Mouse (Mus musculus) stomach, postnatal 0 days (tissue): Measurements from ENCODE around the gene Farp1. TPM values are rescaled to one million over a fixed set of nuclear protein-coding genes. Genes with fewer than 3 reads are reported as not detected.

Source experiments
- ATAC-seq: fragments of 200-750 bp; cut with Nextera tagmentation; 2 replicates; pipeline ENCODE4 v1.8.0; 2017; ENCODE audit not compliant: low FRiP score, low TSS enrichment
- DNase-seq: peaks from one replicate; pipeline ENCODE4 v3.0.0-alpha.2; 2016; ENCODE audit warnings: low spot score
- H3K27ac ChIP-seq: fragments of 300-500 bp; sonication (generic); replicated peaks from 2 replicates; pipeline ENCODE4 v1.5.1; 2014; ENCODE audit warnings: mild to moderate bottlenecking, control low read depth
- H3K27me3 ChIP-seq: fragments of 300-500 bp; sonication (generic); 2 replicates; pipeline ENCODE4 v1.6.1; 2014; ENCODE audit warnings: low read length; ENCODE audit not compliant: control insufficient read depth, insufficient read depth
- H3K36me3 ChIP-seq: fragments of 300-500 bp; sonication (generic); 2 replicates; pipeline ENCODE4 v1.6.1; 2014; ENCODE audit warnings: low read length, mixed read lengths; ENCODE audit not compliant: control insufficient read depth, insufficient read depth
- H3K4me1 ChIP-seq: fragments of 300-500 bp; sonication (generic); replicated peaks from 2 replicates; pipeline ENCODE4 v1.6.1; 2014; ENCODE audit warnings: antibody characterized with exemption; ENCODE audit not compliant: control insufficient read depth, insufficient read depth
- H3K4me2 ChIP-seq: fragments of 300-500 bp; sonication (generic); replicated peaks from 2 replicates; pipeline ENCODE4 v1.6.1; 2014; ENCODE audit warnings: low read depth, mild to moderate bottlenecking, control low read depth, moderate library complexity
- H3K4me3 ChIP-seq: fragments of 300-500 bp; sonication (generic); 2 replicates; pipeline ENCODE4 v1.5.1; 2014; ENCODE audit warnings: low read depth, low read length, control low read depth
- H3K9ac ChIP-seq: fragments of 300-500 bp; sonication (generic); 2 replicates; pipeline ENCODE4 v1.6.1; 2014; ENCODE audit warnings: mild to moderate bottlenecking, low read length, control low read depth, mixed read lengths
- H3K9me3 ChIP-seq: fragments of 300-500 bp; sonication (generic); 2 replicates; pipeline ENCODE4 v1.6.1; 2016; ENCODE audit warnings: low read length; ENCODE audit not compliant: control insufficient read depth
- CTCF ChIP-seq: IDR thresholded peaks from 2 replicates; pipeline ENCODE4 v1.5.1; 2016; ENCODE audit warnings: antibody characterized with exemption, low read depth, mild to moderate bottlenecking, moderate library complexity
- EP300 ChIP-seq: optimal IDR thresholded peaks from 2 replicates; pipeline ENCODE3; 2016; ENCODE audit warnings: antibody characterized with exemption
- WGBS: fragments of 180-500 bp; shearing (Covaris S2); extraction: QIAGEN DNeasy Blood & Tissue Kit; methylation state at CpG from one replicate; pipeline ENCODE4 v1.1.7; 2014; 5-methylcytosine and 5-hydroxymethylcytosine counted together
- polyA plus RNA-seq: library from polyadenylated mRNA; unstranded; fragments of >200 nt; fragmentation: Nextera tagmentation; extraction: Ambion mirVana; gene quantifications from 2 replicates; pipeline ENCODE4 v1.2.1, GENCODE M21; 2015

The Farp1 gene
- polyA plus RNA-seq, 1 experiment from 2014 or later: 4.6 TPM

DNA sequence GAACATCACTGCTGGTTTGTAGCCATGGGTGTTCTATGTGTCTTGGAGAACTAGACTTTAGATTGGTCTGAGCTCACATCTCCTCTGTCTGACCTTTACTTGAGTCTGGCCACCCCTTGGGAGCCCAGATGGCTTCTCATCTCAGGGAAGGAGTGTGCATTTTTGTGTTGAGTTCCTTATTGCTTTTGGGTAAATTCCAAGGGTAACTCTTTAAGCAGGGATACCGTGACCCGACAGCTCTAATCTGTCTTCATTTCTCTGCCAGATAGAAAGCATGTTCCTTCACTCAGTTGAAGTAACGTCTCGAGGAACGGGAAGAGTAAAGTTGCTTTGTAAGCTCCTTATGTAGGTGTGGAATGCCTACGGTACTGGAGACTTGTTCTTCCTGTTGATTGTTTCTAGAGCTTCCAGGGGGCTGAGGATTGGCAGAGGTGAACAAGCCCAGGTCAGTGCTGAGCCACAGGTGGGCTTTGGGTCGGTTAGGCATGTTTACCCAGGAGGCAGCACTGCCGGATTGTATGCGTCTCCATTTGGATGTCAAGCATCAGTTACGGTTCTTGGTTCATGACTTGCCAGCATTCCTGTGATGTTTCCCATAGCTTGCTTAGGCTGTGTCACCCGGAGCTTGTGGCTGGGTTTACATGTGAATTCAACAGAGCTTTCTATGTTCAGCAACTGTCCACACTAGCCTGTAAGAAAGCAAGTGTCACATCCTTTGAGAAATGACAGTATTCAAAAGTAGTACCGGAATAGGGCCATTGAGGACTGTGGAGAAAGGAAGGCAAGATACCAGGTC lies 62.8 kb downstream of the Farp1 start:
- TF ChIP-seq CTCF (no peak), EP300 (no peak)
- no peak overlapping the region for H3K4me2 ChIP-seq
- no peaks in the 10 kb centered on the region for H3K4me1 ChIP-seq
- no peak overlapping the region for H3K9ac ChIP-seq
- ATAC-seq: no peak
- H3K27me3 ChIP-seq: no peaks in the 10 kb centered on the region
- H3K27ac ChIP-seq: no peak overlapping the region
- WGBS: 39% methylated on average over 12 of the region's 12 CpGs
- no peaks in the 10 kb centered on the region for H3K9me3 ChIP-seq
- no peak overlapping the region for H3K4me3 ChIP-seq
- H3K36me3 ChIP-seq: no peaks in the 10 kb centered on the region
- DNase-seq: no peak

DNA sequence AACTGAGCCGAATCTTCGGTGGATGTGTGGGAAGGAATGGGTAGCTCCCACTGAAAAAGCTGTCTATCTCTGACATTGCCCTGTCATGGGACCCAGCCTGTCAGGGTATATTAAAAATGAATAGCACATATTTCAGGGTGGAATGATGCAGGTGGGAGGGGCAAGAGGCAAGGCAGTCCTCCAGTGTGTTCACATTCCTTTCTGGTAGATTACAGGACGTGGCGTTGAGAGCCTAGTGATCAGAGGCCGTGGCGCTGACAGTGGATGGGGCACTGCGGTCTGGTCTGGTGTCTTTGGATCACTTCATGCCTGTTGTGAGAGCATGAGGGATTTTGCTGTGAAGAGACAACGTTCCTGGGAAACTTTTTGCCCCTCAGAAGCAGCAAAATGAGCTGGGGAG lies 64.1 kb downstream of the Farp1 start:
- H3K4me1 ChIP-seq: no peaks in the 10 kb centered on the region
- no peak for ATAC-seq

DNA sequence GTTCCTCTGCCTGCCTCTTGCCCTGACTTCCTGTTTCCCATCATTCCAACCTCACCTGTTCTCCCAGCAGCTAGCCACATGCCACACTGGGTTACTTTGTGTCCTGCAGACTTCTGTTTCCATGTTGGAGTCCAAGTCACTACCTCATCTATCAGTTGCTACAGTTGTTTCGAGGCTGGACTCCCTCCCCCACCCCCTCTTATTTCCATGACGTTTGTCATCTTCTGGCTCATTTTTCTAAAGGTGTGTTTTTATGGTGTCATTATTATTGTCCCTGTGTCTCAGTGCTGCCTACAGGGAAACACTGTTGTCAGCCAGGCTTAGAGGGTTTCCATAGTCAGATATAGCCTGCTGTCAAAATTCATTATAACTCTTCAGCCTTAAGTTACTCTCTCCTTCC lies 64.9 kb downstream of the Farp1 start:
- no peaks in the 10 kb centered on the region for H3K27me3 ChIP-seq
- no peak overlapping the region for H3K4me2 ChIP-seq
- H3K27ac ChIP-seq: no peak overlapping the region
- H3K36me3 ChIP-seq: no peaks in the 10 kb centered on the region
- no peak overlapping the region for H3K9ac ChIP-seq
- ATAC-seq (no peak), DNase-seq (no peak)
- H3K9me3 ChIP-seq: no peaks in the 10 kb centered on the region
- no peak overlapping the region for H3K4me3 ChIP-seq
- 77% methylated on average over 2 of the region's 2 CpGs for WGBS
- TF ChIP-seq EP300 (no peak), CTCF (no peak)
- H3K4me1 ChIP-seq: no peaks in the 10 kb centered on the region

More for the DNA sequence above, 64.1 kb downstream of the Farp1 start:
- 70% methylated on average over 8 of the region's 8 CpGs for WGBS
- Histone ChIP-seq H3K36me3 (no peaks in the 10 kb centered on the region), H3K9ac (no peak overlapping the region), H3K27me3 (no peaks in the 10 kb centered on the region), H3K27ac (no peak overlapping the region), H3K4me3 (no peak overlapping the region), H3K4me2 (no peak overlapping the region), H3K9me3 (no peaks in the 10 kb centered on the region)
- DNase-seq: no peak
- no peak for TF ChIP-seq EP300
- TF ChIP-seq CTCF: no peak

DNA sequence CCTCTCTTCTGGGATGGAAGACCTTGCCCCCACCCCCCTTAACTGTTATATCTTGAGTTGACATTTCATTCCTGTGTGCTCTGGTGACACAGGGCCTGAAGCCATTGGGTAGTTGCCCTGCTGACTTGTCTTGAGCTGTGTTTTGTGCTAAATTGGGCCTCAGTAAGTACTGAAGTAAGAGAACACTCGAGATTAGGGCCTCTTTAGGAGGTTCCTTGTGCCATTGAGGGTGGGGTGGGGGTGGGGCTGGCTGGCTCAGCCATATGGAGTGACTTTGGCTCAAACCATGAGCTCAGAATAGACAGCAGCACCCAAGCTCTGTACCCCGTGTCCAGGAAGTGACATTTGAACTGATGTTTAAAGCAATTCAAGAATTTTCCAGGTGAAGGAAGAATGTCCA lies 65.8 kb downstream of the Farp1 start:
- TF ChIP-seq CTCF (no peak), EP300 (no peak)
- Histone ChIP-seq H3K4me1 (no peaks in the 10 kb centered on the region), H3K9ac (no peak overlapping the region), H3K4me2 (no peak overlapping the region), H3K27me3 (no peaks in the 10 kb centered on the region), H3K36me3 (no peaks in the 10 kb centered on the region), H3K9me3 (no peaks in the 10 kb centered on the region), H3K4me3 (no peak overlapping the region), H3K27ac (no peak overlapping the region)
- 27% methylated on average over 2 of the region's 2 CpGs for WGBS
- DNase-seq: no peak
- ATAC-seq: no peak

DNA sequence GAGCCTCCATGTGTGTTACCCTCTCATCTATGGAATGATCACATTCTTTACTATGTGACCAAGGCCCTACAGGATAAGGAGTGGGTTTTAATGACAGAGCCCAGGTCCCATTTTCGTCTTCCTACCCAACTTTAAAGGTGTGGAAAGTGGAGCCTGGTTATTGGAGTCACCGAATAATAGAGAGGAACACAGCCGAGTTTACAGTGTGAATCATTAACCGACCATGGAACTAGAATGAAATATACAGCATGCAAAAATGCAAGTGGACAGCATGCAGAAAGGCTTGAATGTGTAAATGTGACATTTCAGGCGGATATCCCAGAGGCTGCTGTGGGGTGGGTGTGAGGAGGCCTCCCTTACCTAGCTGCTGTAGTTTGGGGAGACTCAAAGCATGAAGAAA lies 66.5 kb downstream of the Farp1 start:
- Histone ChIP-seq H3K4me3 (no peak overlapping the region), H3K36me3 (no peaks in the 10 kb centered on the region), H3K4me2 (no peak overlapping the region), H3K9ac (no peak overlapping the region), H3K27me3 (no peaks in the 10 kb centered on the region), H3K4me1 (no peaks in the 10 kb centered on the region), H3K27ac (no peak overlapping the region), H3K9me3 (no peaks in the 10 kb centered on the region)
- no peak for TF ChIP-seq EP300
- TF ChIP-seq CTCF: no peak
- 59% methylated on average over 5 of the region's 5 CpGs for WGBS
- ATAC-seq (no peak), DNase-seq (no peak)

DNA sequence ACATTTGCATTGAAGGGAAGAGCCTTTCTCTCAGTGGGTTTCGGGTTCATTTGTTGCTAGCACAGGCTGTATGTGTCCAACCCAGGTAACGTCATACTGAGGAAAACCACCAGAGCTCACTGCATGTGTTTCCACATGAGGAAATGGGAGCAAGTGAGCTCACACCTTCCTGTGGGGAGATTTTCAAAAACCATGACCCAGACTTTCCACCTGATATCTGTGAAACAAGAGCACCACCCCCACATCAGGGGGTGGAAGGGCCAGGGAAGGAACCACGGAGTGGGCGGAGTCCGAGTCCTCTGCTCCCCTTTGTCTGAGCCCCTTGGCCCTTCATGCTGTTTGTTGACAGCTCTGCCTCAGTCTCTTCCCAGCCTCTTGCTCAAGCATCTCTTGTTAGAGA lies 67.6 kb downstream of the Farp1 start:
- H3K9me3 ChIP-seq: no peaks in the 10 kb centered on the region
- H3K4me2 ChIP-seq: no peak overlapping the region
- no peak for ATAC-seq
- WGBS: 83% methylated on average over 5 of the region's 5 CpGs
- no peaks in the 10 kb centered on the region for H3K27me3 ChIP-seq
- H3K9ac ChIP-seq: no peak overlapping the region
- TF ChIP-seq CTCF (no peak), EP300 (no peak)
- H3K4me3 ChIP-seq: no peak overlapping the region
- no peaks in the 10 kb centered on the region for H3K36me3 ChIP-seq
- no peaks in the 10 kb centered on the region for H3K4me1 ChIP-seq
- no peak overlapping the region for H3K27ac ChIP-seq
- DNase-seq: no peak
